In the genomic region with DNA sequence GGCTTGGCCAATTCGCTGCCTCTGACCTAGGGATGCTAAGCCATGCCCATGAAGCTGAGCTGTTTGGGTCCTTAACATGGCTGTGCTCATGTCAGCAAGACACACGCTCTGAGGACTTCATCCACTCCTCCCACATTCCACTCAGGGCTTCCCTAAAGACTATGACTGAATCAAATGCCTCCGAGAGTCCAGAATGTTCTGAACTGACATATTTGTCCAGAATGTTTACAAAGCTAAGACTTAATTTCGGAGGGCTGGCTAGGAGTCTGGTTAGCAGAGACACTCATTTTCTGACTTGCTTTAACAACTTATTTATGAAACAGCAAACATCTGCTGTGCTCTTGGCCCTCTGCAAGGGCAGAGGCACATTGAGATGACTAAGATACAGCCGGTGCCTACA, we compare ENCODE assay signal across 26 mouse cellular contexts.
DNase-seq lines count a peak whose midpoint lies in the region; ATAC-seq and TF ChIP-seq lines count a peak whose summit lies in the region.
"Had no signal": no experiment of that assay in that cellular context is flagged by ENCODE, and none has a peak within 500 bp of the region (broad histone marks: within the 10 kb centered on the region; RNA-seq: fewer than 3 reads in every experiment).

No protein-coding gene starts in this region.

- no peaks in the 10 kb centered on the region for H3K36me3 ChIP-seq in kidney, postnatal 0 days (ENCODE audit: insufficient read depth, low read length)
- H3K36me3 ChIP-seq in kidney, adult 2 months (ENCODE audit: control insufficient read depth, insufficient read depth, low read length) = no peaks in the 10 kb centered on the region
- H3K36me3 ChIP-seq in small intestine, adult 2 months (ENCODE audit: control insufficient read depth, insufficient read depth, low read length) = no peaks in the 10 kb centered on the region
- H3K36me3 ChIP-seq: embryonic facial prominence, embryonic 12.5 days; embryonic facial prominence, embryonic 15.5 days; heart, embryonic 12.5 days; heart, embryonic 15.5 days; hindbrain, embryonic 10.5 days had no signal

- no peak for TF ChIP-seq CTCF in kidney, postnatal 0 days (IDR thresholded peaks at IDR 0.05; ENCODE audit: low read depth)
- TF ChIP-seq CTCF in kidney, adult 2 months (conservative IDR thresholded peaks at IDR 0.05; ENCODE audit: insufficient read depth, insufficient read length, low read depth, low read length) = no peak
- no peak for TF ChIP-seq CTCF in small intestine, adult 2 months (IDR thresholded peaks at IDR 0.05; ENCODE audit: extremely low read depth, insufficient read length, insufficient replicate concordance, low read depth, low read length)

- H3K9ac ChIP-seq in kidney, postnatal 0 days (ENCODE audit: low read depth, low read length) = no peak overlapping the region
- H3K9ac ChIP-seq: embryonic facial prominence, embryonic 12.5 days; embryonic facial prominence, embryonic 15.5 days; forebrain, postnatal 0 days; heart, embryonic 12.5 days; heart, embryonic 15.5 days; hindbrain, embryonic 14.5 days had no signal

- H3K27ac ChIP-seq in kidney, postnatal 0 days = no peak overlapping the region
- H3K27ac ChIP-seq in kidney, adult 2 months (ENCODE audit: insufficient read depth, low read depth, low read length) = no peak overlapping the region
- peak overlapping the region; percentile 65; the same call in 1 of the 2 replicates for H3K27ac ChIP-seq in small intestine, adult 2 months (ENCODE audit: insufficient read depth, low read depth, low read length)
- H3K27ac ChIP-seq: embryonic facial prominence, embryonic 12.5 days; embryonic facial prominence, embryonic 15.5 days; gastrocnemius, adult 2 months; heart, embryonic 15.5 days; hindbrain, embryonic 10.5 days; hindbrain, embryonic 14.5 days had no signal

- no peak overlapping the region for H3K4me3 ChIP-seq in kidney, postnatal 0 days (replicated peaks; ENCODE audit: low read depth, low read length)
- no peak overlapping the region for H3K4me3 ChIP-seq in kidney, adult 2 months (ENCODE audit: insufficient read depth, low read depth, low read length)
- H3K4me3 ChIP-seq in small intestine, adult 2 months (ENCODE audit: low read depth, low read length) = no peak overlapping the region
- H3K4me3 ChIP-seq: embryonic facial prominence, embryonic 12.5 days; embryonic facial prominence, embryonic 15.5 days; gastrocnemius, adult 2 months; heart, embryonic 12.5 days; heart, embryonic 15.5 days; hindbrain, embryonic 10.5 days had no signal

- no peaks in the 10 kb centered on the region for H3K27me3 ChIP-seq in kidney, postnatal 0 days (ENCODE audit: insufficient read depth, low read length)
- H3K27me3 ChIP-seq in kidney, adult 2 months (replicated peaks; ENCODE audit: control insufficient read depth, insufficient read depth, low read length) = no peaks in the 10 kb centered on the region
- H3K27me3 ChIP-seq in small intestine, adult 2 months (ENCODE audit: control insufficient read depth, insufficient read depth, low read length) = no peaks in the 10 kb centered on the region
- H3K27me3 ChIP-seq: heart, embryonic 12.5 days; heart, embryonic 15.5 days had no signal

- no peak overlapping the region for H3K4me2 ChIP-seq in kidney, postnatal 0 days (ENCODE audit: low read length)
- H3K4me2 ChIP-seq: embryonic facial prominence, embryonic 12.5 days; embryonic facial prominence, embryonic 15.5 days; heart, embryonic 12.5 days; heart, embryonic 15.5 days; hindbrain, embryonic 14.5 days had no signal

- WGBS in kidney, postnatal 0 days = 79% methylated on average over 5 of the region's 5 CpGs
- 67% methylated on average over 5 of the region's 5 CpGs for WGBS in kidney, adult 2 months
- WGBS in small intestine, adult 2 months = 81% methylated on average over 5 of the region's 5 CpGs

- no peak for TF ChIP-seq POLR2A in kidney, adult 2 months (IDR thresholded peaks at IDR 0.05; ENCODE audit: low read depth, low read length)
- TF ChIP-seq POLR2A in small intestine, adult 2 months (IDR thresholded peaks at IDR 0.05; ENCODE audit: low read depth, low read length) = no peak

- DNase-seq in kidney, postnatal 0 days (ENCODE audit: low spot score) = peak; percentile 18
- DNase-seq in kidney, adult 2 months = no peak
- DNase-seq in lung, postnatal 25 days (ENCODE audit: low spot score) = peak; percentile 43
- no peak for DNase-seq in lung, postnatal 14 days
- DNase-seq in heart, adult 11 months = no peak
- DNase-seq: adrenal gland, adult 2 months; adrenal gland, postnatal 14 days; cerebellum, adult 11 months; cerebellum, adult 2 months; cerebellum, adult 9-11 months; cerebellum, postnatal 25 days; forebrain, postnatal 0 days; gastrocnemius, adult 2 months; gastrocnemius, postnatal 14 days; heart, adult 18-20 months; heart, postnatal 10 days; heart, postnatal 36 days had no signal

- H3K9me3 ChIP-seq in kidney, postnatal 0 days (replicated peaks; ENCODE audit: low read length) = no peaks in the 10 kb centered on the region
- H3K9me3 ChIP-seq: embryonic facial prominence, embryonic 12.5 days; embryonic facial prominence, embryonic 15.5 days; heart, embryonic 12.5 days; heart, embryonic 15.5 days; hindbrain, embryonic 10.5 days had no signal

- H3K4me1 ChIP-seq in kidney, postnatal 0 days (replicated peaks; ENCODE audit: insufficient read depth, low read length) = no peaks in the 10 kb centered on the region
- H3K4me1 ChIP-seq in kidney, adult 2 months (ENCODE audit: control insufficient read depth, insufficient read depth, low read length) = no peaks in the 10 kb centered on the region
- H3K4me1 ChIP-seq in small intestine, adult 2 months (ENCODE audit: control insufficient read depth, insufficient read depth, insufficient read length, low read length) = peaks cover 4% of the 10 kb centered on the region; the same call in 1 of the 2 replicates
- H3K4me1 ChIP-seq: embryonic facial prominence, embryonic 12.5 days; embryonic facial prominence, embryonic 15.5 days; heart, embryonic 12.5 days; heart, embryonic 15.5 days; hindbrain, embryonic 10.5 days had no signal

- no peak for ATAC-seq in kidney, postnatal 0 days (replicated peaks; ENCODE audit: low FRiP score, low read depth)
- peak; percentile 9 for ATAC-seq in CD4-positive, CD25-positive, alpha-beta regulatory T cell, adult 4 months
- ATAC-seq: forebrain, embryonic 14.5 days; forebrain, postnatal 0 days had no signal

Comparison
In these comparisons a context has a peak if more than half of its experiments do, and no peak if none do; other contexts are left out.
1. DNase-seq: peak in kidney, postnatal 0 days (single experiment) and lung, postnatal 25 days (single experiment); none in kidney, adult 2 months (single experiment), lung, postnatal 14 days (single experiment) and heart, adult 11 months (single experiment).